Mouse (Mus musculus) forebrain, embryonic 16.5 days (tissue): Measurements from ENCODE around the gene Asf1b. TPM values are rescaled to one million over a fixed set of nuclear protein-coding genes. Genes with fewer than 3 reads are reported as not detected.

Source experiments
- microRNA counts: library from miRNA; unstranded; fragments of <30 nt; microRNA quantifications from one replicate; lab custom pipeline; 2016
- microRNA-seq: library from miRNA; unstranded; fragments of <30 nt; microRNA quantifications from one replicate; pipeline ENCODE4, GENCODE M21; 2017
- polyA plus RNA-seq: library from polyadenylated mRNA; unstranded; fragments of >200 nt; fragmentation: Nextera tagmentation; extraction: Ambion mirVana; gene quantifications from 2 replicates; pipeline ENCODE4 v1.2.1, GENCODE M21; 2015

The Asf1b gene
- polyA plus RNA-seq, 1 experiment from 2014 or later = 14.8 TPM

MicroRNAs within 50 kb of the gene (microRNA counts, 519-probe panel; counts per million panel counts)
- microRNA mmu-miR-1199 (lab: Ali Mortazavi, UCI) = not detected

Small RNA genes within 50 kb of the gene (microRNA-seq; reads per million reads assigned to microRNA genes)
- gene Gm44330 (not detected), gene Gm44450 (not detected), gene Mir1199 (not detected), gene Mir8111 (1.0 reads per million)

Other genes starting within 250 kb of the Asf1b start
- gene Ddx39, start 240.3 kb upstream of the Asf1b start, polyA plus RNA-seq = 116 TPM in 2 replicates
- 8.1 and 10.8 TPM in 2 replicates for gene Adgre5, start 214.2 kb upstream of the Asf1b start, polyA plus RNA-seq
- gene Adgrl1, start 55.4 kb upstream of the Asf1b start, polyA plus RNA-seq = 57.4 and 60.4 TPM in 2 replicates
- gene Gm10644, start 302 bp upstream of the Asf1b start, polyA plus RNA-seq = 0.63 and 1.3 TPM in 2 replicates
- gene Prkaca, start 17.5 kb downstream of the Asf1b start, polyA plus RNA-seq = 164 TPM in 2 replicates
- 8.1 and 9.7 TPM in 2 replicates for gene Samd1, start 42.2 kb downstream of the Asf1b start, polyA plus RNA-seq
- 1.1 and 1.3 TPM in 2 replicates for gene 1700067K01Rik, start 46.0 kb downstream of the Asf1b start, polyA plus RNA-seq
- not detected in 2 replicates for gene 2210011C24Rik, start 56.7 kb downstream of the Asf1b start, polyA plus RNA-seq
- gene Palm3, start 66.0 kb downstream of the Asf1b start, polyA plus RNA-seq = 2.0 and 3.0 TPM in 2 replicates
- gene Il27ra, start 87.1 kb downstream of the Asf1b start, polyA plus RNA-seq = 0.65 and 0.79 TPM in 2 replicates
- gene Rln3, start 89.5 kb downstream of the Asf1b start, polyA plus RNA-seq = not detected in 2 replicates
- gene Gm10643, start 109.6 kb downstream of the Asf1b start, polyA plus RNA-seq = 1.0 and 1.1 TPM in 2 replicates
- gene Rfx1, start 111.3 kb downstream of the Asf1b start, polyA plus RNA-seq = 8.7 and 11.3 TPM in 2 replicates
- gene Dcaf15, start 149.3 kb downstream of the Asf1b start, polyA plus RNA-seq = 16.0 and 20.6 TPM in 2 replicates
- gene Podnl1, start 170.5 kb downstream of the Asf1b start, polyA plus RNA-seq = 0.31 and 0.38 TPM in 2 replicates
- 35.4 and 43.8 TPM in 2 replicates for gene Cc2d1a, start 192.4 kb downstream of the Asf1b start, polyA plus RNA-seq
- 2.6 and 3.5 TPM in 2 replicates for gene 4930432K21Rik, start 192.5 kb downstream of the Asf1b start, polyA plus RNA-seq
- gene Nanos3, start 229.7 kb downstream of the Asf1b start, polyA plus RNA-seq = 3.2 and 4.7 TPM in 2 replicates